In genomic region chr7:107370232-107371125, GRCm38 (mm10) we compare ENCODE assay signal across 9 mouse cellular contexts. TPM values are rescaled to one million over a fixed set of nuclear protein-coding genes. Genes with fewer than 3 reads are reported as not detected.
DNase-seq lines count a peak whose midpoint lies in the region; ATAC-seq and TF ChIP-seq lines count a peak whose summit lies in the region.
"Had no signal": no experiment of that assay in that cellular context is flagged by ENCODE, and none has a peak within 500 bp of the region (broad histone marks: within the 10 kb centered on the region; RNA-seq: fewer than 3 reads in every experiment).

Gene Syt9, plus strand, starts transcription at chr7:107370728.

- no peak for TF ChIP-seq CTCF in lung, postnatal 0 days (IDR thresholded peaks at IDR 0.05)

- no peaks in the 10 kb centered on the region for H3K9me3 ChIP-seq in forebrain, embryonic 12.5 days
- no peaks in the 10 kb centered on the region for H3K9me3 ChIP-seq in hindbrain, embryonic 11.5 days (ENCODE audit: control insufficient read depth, low read length)
- no peaks in the 10 kb centered on the region for H3K9me3 ChIP-seq in lung, postnatal 0 days (ENCODE audit: low read length)

- peak; percentile 76 for DNase-seq in ES-CJ7 (ENCODE audit: low read depth, low spot score)
- peak; percentile 6 for DNase-seq in c-Kit-positive CD71-negative TER-119-negative erythroid progenitor cells, embryonic 14.5 days (ENCODE audit: low read depth)
- peak; percentile 68 for DNase-seq in hindbrain, embryonic 11.5 days (ENCODE audit: low spot score)
- peak; percentile 7 for DNase-seq in layer of hippocampus, adult 9-11 months
- DNase-seq in lung, postnatal 0 days (ENCODE audit: low spot score) = peak; percentile 22
- peak; percentile 60 for DNase-seq in retina, postnatal 7 days (ENCODE audit: low read depth, low spot score)
- no peak for DNase-seq in spleen, adult 18-20 months

- TF ChIP-seq EP300 in lung, postnatal 0 days (IDR thresholded peaks at IDR 0.05) = no peak

- ATAC-seq in forebrain, embryonic 12.5 days (ENCODE audit: low FRiP score) = peak; percentile 95
- peak; percentile 91 for ATAC-seq in hindbrain, embryonic 11.5 days (ENCODE audit: low FRiP score)
- ATAC-seq in lung, postnatal 0 days = peak; percentile 80
- ATAC-seq: Patski had no signal

- H3K4me1 ChIP-seq in forebrain, embryonic 12.5 days = peaks cover 10% of the 10 kb centered on the region
- H3K4me1 ChIP-seq in hindbrain, embryonic 11.5 days (replicated peaks; ENCODE audit: control insufficient read depth, insufficient read depth, low read length) = no peaks in the 10 kb centered on the region
- no peaks in the 10 kb centered on the region for H3K4me1 ChIP-seq in lung, postnatal 0 days (ENCODE audit: insufficient read depth, low read depth, low read length)

- peaks cover 58% of the 10 kb centered on the region for H3K27me3 ChIP-seq in forebrain, embryonic 12.5 days
- H3K27me3 ChIP-seq in hindbrain, embryonic 11.5 days (ENCODE audit: control insufficient read depth, insufficient read depth, low read length) = peaks cover 20% of the 10 kb centered on the region; the same call in 1 of the 2 replicates
- H3K27me3 ChIP-seq in lung, postnatal 0 days (replicated peaks; ENCODE audit: insufficient read depth, low read length) = peaks cover 8% of the 10 kb centered on the region
- H3K27me3 ChIP-seq: Patski had no signal

- H3K27ac ChIP-seq in forebrain, embryonic 12.5 days = no peak within 1 kb of the TSS
- no peak within 1 kb of the TSS for H3K27ac ChIP-seq in hindbrain, embryonic 11.5 days (ENCODE audit: low read depth, low read length)
- no peak within 1 kb of the TSS for H3K27ac ChIP-seq in lung, postnatal 0 days (ENCODE audit: low read length)

- H3K4me2 ChIP-seq in forebrain, embryonic 12.5 days = peak within 1 kb of the TSS; percentile 94
- H3K4me2 ChIP-seq in hindbrain, embryonic 11.5 days (replicated peaks; ENCODE audit: low read depth, low read length) = peak within 1 kb of the TSS; percentile 98
- H3K4me2 ChIP-seq in lung, postnatal 0 days (replicated peaks; ENCODE audit: low read depth, low read length) = peak within 1 kb of the TSS; percentile 96

- peak within 1 kb of the TSS; percentile 75 for H3K4me3 ChIP-seq in forebrain, embryonic 12.5 days (replicated peaks)
- peak within 1 kb of the TSS; percentile 62 for H3K4me3 ChIP-seq in hindbrain, embryonic 11.5 days (ENCODE audit: low read depth, low read length)
- H3K4me3 ChIP-seq in lung, postnatal 0 days (ENCODE audit: low read depth, low read length) = peak within 1 kb of the TSS; percentile 59

- under 1% methylated on average over 73 of the region's 102 CpGs for WGBS in forebrain, embryonic 12.5 days
- WGBS in hindbrain, embryonic 11.5 days = 1% methylated on average over 63 of the region's 102 CpGs
- under 1% methylated on average over 31 of the region's 102 CpGs for WGBS in lung, postnatal 0 days

- no peaks in the 10 kb centered on the region for H3K36me3 ChIP-seq in forebrain, embryonic 12.5 days (replicated peaks)
- H3K36me3 ChIP-seq in hindbrain, embryonic 11.5 days (ENCODE audit: control insufficient read depth, insufficient read depth, low read length) = no peaks in the 10 kb centered on the region
- no peaks in the 10 kb centered on the region for H3K36me3 ChIP-seq in lung, postnatal 0 days (ENCODE audit: insufficient read depth, low read length)

- H3K9ac ChIP-seq in forebrain, embryonic 12.5 days = peak within 1 kb of the TSS; percentile 65
- peak within 1 kb of the TSS; percentile 59 for H3K9ac ChIP-seq in hindbrain, embryonic 11.5 days (ENCODE audit: low read depth, low read length)
- no peak within 1 kb of the TSS for H3K9ac ChIP-seq in lung, postnatal 0 days (replicated peaks; ENCODE audit: low read depth)

RNA-seq across cellular contexts. Expression of gene Syt9, which starts in this region (rescaled TPM):
- 5.7 and 6.8 TPM in 2 replicates for polyA plus RNA-seq in forebrain, embryonic 12.5 days (2016; fragmentation: Nextera tagmentation; extraction: Ambion mirVana)
- 4.4 and 4.8 TPM in 2 replicates for polyA plus RNA-seq in hindbrain, embryonic 11.5 days (2014; fragmentation: Nextera tagmentation; extraction: Ambion mirVana)
- 0.18 and 0.24 TPM in 2 replicates for polyA plus RNA-seq in lung, postnatal 0 days (2015; fragmentation: Nextera tagmentation; extraction: Ambion mirVana)
- polyA plus RNA-seq: Patski had no signal

Comparison
In these comparisons a context has a peak if more than half of its experiments do, and no peak if none do; other contexts are left out.
1. Peak in DNase-seq, ATAC-seq, H3K4me3 ChIP-seq and H3K4me2 ChIP-seq in lung, postnatal 0 days; RNA of the gene not detected or under 1 TPM.
2. DNase-seq: peak in ES-CJ7 (single experiment), c-Kit-positive CD71-negative TER-119-negative erythroid progenitor cells, embryonic 14.5 days (single experiment), hindbrain, embryonic 11.5 days (single experiment), layer of hippocampus, adult 9-11 months (single experiment) and retina, postnatal 7 days (single experiment); none in spleen, adult 18-20 months (0 of 2).
3. Peak in every context shown above with its lines, with median percentiles within 50 percentile points of each other: ATAC-seq, H3K4me2 ChIP-seq and H3K4me3 ChIP-seq.